Mouse (Mus musculus) layer of hippocampus, postnatal 14 days (tissue): ENCODE results near the gene Ptges. TPM values are rescaled to one million over a fixed set of nuclear protein-coding genes. Genes with fewer than 3 reads are reported as not detected.

Experiments used
- DNase-seq, 2 experiments: peaks; one replicate each; pipeline ENCODE4 v3.0.0; 2021 to 2022; ENCODE audit warnings: low spot score in 2 of 2, mixed read lengths in 1 of 2
- total RNA-seq, 2 experiments: library from RNA; stranded (reverse); gene quantifications; 2 replicates each; pipeline ENCODE4 v1.2.3; 2021

Ptges gene
- total RNA-seq, 2 experiments from 2014 or later, result 4.4 to 5.8 TPM

DNA sequence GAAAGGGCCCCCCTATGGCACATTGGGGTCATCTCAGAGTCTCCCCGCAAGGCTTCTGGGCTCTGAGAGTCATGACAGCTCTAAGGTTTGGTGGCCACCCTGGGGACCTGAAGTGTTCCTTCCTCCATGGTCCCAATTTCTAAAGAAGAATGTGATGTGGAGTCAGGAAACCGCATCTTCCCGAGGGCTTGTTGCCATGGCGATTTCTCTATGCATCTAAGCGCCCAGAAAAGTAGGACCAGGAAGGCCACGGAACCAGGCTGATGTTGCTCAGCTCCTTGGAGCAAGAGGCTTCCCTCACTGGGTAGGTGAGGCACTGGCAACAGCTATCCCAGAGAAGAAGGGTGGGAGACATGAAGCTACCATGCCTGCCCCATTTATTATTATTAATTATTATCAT is 72.6 kb downstream of the Ptges start:
- no peak for DNase-seq

DNA sequence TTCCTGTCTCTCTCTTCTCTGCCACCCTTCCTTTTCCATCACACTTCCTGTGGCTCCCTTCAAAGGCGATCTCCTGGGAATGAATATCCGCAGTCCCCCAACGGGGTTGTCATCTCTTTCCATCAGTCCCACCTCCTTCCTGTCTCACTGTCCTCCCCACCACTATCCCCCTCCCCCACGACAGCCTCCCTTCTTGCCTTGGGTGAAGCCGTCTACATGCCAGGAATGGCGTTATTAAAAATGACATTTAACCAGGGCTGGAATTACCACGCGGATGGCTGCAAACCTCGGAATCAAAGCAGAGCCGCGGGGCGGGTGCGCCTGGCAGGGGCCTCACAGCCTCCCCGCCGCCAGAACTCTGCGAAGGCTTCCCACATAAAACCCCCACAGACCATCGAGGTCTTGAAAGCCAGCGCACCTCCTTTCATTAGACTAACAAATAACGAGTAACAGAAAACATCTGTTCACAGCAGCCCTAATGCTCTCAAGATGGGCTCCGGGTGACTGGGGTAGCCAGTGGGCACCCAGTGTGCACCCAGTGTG is 76.8 kb downstream of the Ptges start:
- no peak for DNase-seq

DNA sequence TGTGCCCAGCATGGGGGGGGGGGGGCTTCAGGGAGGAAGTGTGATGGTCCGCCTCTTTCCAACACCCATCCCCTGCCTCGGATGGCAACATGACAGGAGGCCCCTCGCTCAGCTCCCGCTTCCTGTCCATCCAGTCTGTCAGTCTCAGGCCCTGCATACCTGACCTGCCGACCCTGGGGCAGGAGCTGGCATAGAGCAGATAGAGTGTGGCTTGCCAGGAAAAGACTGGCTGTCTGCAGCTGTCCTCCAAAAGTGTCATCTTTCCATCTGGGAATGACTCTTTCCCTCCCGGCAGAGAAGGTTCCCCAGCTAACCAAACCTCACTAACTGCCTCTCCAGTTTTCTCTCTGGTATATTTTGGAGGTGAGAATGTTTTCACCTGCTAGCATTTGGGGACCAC is 79.1 kb downstream of the Ptges start:
- DNase-seq, result no peak

DNA sequence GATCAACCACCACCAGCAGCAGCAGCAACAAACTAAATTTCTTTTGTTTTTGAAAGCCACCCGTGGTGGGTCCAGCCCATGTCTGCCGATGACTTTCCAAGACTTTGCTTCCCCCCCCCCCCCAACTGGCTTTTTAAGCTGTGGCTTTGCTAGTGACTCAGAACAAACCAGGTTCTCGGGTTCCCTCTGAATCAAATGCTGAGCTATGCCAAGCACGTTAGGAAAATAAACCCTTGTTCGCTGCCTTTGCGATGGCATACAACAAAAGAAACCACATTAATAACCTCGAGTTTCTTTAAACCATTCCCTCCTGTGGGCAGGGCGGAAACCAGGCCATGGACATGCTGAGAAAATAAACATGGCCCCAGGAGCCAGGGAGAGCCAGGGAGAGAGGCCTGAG is 81.5 kb downstream of the Ptges start:
- no peak for DNase-seq

DNA sequence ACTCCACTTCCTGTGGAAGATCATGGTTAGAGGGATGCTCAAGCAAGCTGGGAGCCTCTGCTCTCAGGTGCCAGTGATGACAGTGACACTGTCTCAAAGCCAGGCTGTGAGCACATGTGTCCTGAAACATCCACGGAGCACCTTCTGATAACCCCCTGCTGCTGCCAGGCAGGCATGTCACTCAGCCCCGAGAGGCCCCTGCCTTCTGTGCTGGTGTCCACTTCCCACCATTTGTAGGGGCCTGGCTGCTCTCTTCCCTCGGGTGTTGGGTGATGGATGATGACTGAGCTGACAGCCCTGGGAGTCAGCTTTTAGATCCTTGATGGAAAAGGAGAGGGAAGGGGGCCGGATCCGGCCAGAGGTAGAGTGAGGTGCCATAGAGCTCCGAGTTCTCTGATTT is 82.9 kb downstream of the Ptges start:
- no peak for DNase-seq

DNA sequence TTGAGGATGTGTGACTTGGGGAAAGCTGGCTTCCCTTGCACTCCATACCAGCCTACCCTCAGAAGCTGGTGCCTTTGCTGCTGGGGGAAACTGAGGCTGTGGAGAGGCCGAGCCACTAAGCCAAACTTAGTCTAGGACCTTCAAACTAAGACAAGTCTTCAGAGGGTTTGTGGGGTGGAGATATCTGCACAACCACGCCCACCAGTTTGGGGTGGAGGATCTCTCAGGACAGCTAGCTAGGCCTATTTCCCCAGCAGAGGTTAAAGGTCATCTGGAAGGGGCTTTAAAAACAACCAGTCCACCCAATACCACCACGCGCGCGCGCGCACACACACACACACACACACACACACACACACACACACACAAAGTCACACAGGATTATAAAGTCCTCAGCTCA is 83.4 kb downstream of the Ptges start:
- no peak for DNase-seq

DNA sequence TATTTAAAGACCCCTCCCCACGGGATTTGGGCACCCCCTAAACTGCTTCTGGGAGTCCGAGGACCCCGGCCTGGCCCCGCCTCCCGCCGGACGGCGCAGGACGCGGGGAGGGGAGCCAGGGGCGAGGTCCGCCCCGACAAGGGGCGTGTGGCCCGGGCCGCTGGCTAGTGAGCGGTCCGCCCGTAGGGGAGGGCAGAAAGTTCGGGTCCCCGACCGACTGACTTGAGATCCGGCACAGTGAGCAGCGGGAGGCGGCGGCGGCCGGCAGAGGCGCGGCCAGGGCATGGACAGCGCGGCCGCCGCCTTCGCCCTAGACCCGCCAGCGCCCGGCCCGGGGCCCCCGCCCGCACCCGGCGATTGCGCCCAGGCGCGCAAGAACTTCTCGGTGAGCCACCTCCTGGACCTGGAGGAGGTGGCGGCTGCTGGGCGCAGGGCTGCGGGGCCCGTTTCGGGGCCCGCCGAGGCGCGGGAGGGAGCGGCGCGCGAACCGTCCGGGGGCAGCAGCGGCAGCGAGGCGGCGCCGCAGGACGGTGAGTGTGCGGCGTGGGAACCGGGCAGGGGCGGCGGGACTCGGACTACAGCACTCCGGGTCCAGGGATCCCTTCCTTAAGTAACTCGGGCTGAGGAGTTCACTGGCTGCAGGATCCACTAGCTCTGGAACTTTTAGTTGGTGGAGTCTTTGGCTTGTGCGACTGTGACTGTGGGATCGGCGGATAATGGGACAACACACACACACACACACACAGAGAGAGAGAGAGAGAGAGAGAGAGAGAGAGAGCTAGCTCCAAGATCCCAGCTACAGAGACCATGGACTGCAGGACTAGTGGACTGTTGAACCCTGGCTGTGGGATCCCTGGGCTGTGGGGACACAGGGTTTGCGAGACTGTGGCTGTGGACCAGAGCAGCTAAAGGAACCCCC is 84.3 kb downstream of the Ptges start:
- no peak for DNase-seq

DNA sequence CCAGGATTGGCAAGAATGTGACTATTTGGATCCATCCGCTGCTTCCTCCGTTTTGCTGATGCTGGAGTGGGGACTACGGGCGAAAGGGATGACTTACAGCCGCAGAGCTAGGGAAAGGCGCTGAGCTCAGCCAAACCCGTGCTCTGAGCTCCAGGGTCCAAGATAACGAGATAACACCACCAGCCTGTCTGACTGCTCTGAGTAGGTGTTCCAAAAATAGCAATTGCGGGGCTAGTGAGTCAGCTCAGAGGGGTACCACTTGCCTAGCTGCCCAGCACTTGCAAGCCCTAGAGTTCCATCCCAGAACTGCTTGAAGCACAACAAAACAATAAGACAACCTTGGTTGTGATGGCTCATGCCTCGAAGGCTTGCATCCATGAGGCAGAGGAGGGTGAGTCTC is 87.0 kb downstream of the Ptges start:
- no peak for DNase-seq

Other genes starting within 250 kb of the Ptges start
- gene 1700001O22Rik, start 126.2 kb downstream of the Ptges start, total RNA-seq, result 1 to 10 TPM; 2.9 to 3.8 TPM
- 10 to 100 TPM; 38.9 to 41.9 TPM for gene Ntmt1, start 122.0 kb downstream of the Ptges start, total RNA-seq
- 10 to 100 TPM; 33.7 to 34.9 TPM for gene Asb6, start 99.5 kb downstream of the Ptges start, total RNA-seq
- gene Prrx2, start 94.9 kb downstream of the Ptges start, total RNA-seq, result 1 to 10 TPM; 2.9 to 5.0 TPM
- 10 to 100 TPM; 38.8 TPM for gene Tor1b, start 23.1 kb upstream of the Ptges start, total RNA-seq
- 10 to 100 TPM; 47.0 to 54.0 TPM for gene Tor1a, start 38.1 kb upstream of the Ptges start, total RNA-seq
- 10 to 100 TPM; 51.0 to 52.8 TPM for gene BC005624, start 52.3 kb upstream of the Ptges start, total RNA-seq
- 10 to 100 TPM; 84.0 to 85.6 TPM for gene Usp20, start 52.4 kb upstream of the Ptges start, total RNA-seq
- 100 to 1,000 TPM in 1 of 2 experiments, 10 to 100 TPM in 1; 98.9 to 105 TPM for gene Fnbp1, start 212.1 kb upstream of the Ptges start, total RNA-seq
- gene Gpr107, start 222.5 kb upstream of the Ptges start, total RNA-seq, result 10 to 100 TPM; 48.6 to 52.8 TPM